Mouse (Mus musculus) thymus, postnatal 25 days (tissue): ENCODE results near the gene Gm9774.

Experiments used
- DNase-seq: peaks from one replicate; pipeline ENCODE4 v3.0.0; 2022

The Gm9774 gene

GRCm38 (mm10) chr3:92429323-92429722, at the start of gene Gm9774:
Gm9774 (minus strand) TSS chr3:92429423.
- no peak for DNase-seq

DNA sequence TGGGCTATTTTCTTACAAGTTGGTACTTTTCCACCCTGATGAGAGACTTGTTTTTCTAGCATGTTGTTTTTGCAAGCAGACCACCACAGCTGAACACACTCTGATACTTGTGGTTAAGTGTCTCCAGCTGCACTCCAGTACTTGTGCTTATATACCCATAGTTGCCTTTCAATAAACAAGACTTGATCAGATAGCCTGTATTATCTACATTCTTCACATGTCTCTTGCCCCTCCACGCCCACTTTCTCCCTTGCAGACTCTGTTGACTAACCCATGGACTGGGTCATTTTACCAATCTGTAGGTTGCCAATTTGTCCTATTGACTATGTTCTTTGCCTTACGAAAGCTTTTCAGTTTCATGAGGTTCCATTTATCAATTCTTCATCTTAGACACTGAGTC, 40.9 kb upstream of the Gm9774 start:
- no peak for DNase-seq

DNA sequence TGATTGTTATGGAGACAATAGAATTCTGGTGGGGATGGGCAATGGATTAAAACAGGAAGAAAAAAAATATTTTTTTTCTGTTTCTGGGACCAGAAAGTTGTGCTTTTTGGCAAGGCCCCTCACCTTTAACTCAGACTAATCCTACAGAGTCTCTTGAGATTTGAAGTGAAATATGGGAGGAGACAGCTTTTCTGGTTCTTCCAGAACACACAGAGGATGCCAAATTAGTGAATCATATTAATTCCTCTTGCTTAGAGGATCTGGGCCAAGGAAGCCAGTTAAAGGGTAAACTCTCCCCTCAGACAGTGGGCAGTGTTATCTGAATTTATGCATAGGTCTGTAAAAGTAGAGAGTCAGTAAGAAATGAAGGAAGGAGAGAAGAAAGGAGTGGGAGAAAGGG, 38.2 kb upstream of the Gm9774 start:
- DNase-seq, result no peak

DNA sequence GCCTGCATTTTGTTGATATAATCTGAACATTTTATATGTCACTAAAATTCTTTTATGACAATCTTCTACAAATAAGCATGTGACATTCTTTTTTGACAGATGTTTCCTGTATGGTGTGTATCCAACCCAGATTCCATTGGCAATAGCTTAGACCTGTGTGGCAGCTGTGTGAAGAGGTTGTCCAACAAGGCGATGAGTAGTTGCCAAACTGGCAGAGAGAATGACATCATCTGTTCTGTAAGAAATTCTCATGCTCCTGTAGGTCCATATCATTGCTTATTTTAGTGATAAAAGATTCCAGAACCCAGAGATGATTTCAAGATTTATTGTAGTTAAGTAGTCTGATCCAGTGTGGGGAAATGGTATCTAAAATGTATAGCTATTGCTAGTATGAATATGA, 37.4 kb upstream of the Gm9774 start:
- no peak for DNase-seq

GRCm38 (mm10) chr3:92458620-92459019, 29.4 kb upstream of the Gm9774 start, which contains the start of gene Sprr3:
Sprr3 (minus strand) TSS chr3:92458720.
- DNase-seq, result no peak

GRCm38 (mm10) chr3:92455151-92455550, 25.9 kb upstream of the Gm9774 start:
- no peak for DNase-seq

GRCm38 (mm10) chr3:92440177-92440576, 11.0 kb upstream of the Gm9774 start:
- no peak for DNase-seq

DNA sequence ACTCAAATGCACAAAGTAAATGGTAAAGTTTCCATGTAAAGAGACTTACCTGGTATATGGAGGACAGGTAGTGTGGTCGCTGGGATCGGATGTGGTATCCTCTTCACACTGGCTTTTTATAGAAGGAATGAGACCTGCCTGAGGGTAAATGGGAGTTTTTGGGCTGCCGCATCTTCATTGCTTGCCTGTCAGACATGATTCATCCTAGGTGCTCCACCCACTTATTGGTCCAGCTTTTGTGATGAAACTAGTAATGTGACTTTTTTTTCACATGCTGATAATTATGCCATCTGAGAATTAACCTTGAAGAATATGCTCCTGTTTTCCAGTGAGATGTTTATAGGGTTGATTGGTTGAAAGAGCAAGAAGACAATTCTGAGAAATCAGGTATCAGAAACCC, 9.5 kb upstream of the Gm9774 start, which contains the start of gene Sprr1b:
Sprr1b (minus strand) TSS at position 101 of the 400 bp plus-strand sequence.
- DNase-seq, result no peak

DNA sequence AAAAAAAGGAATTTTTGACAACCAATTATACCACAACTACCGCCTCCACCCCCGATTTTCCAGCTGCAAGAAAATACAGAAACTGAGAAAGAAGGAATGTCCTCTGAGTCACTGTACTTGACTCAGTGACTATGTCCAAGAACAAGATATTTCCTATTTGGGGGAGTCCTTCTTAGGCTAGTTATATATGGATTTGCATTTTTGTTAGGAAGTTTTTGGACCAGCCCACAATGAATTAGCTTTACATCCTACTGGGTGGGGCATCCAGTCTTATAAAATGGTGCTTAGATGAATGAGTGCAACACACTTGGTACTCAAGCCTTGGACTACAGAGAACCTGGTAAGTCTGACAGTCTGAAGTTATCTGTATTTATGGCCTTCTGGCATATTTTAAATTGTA, 3.1 kb upstream of the Gm9774 start, which contains the start of gene Sprr2k:
Sprr2k (plus strand) TSS at position 301 of the 400 bp plus-strand sequence.
- no peak for DNase-seq

DNA sequence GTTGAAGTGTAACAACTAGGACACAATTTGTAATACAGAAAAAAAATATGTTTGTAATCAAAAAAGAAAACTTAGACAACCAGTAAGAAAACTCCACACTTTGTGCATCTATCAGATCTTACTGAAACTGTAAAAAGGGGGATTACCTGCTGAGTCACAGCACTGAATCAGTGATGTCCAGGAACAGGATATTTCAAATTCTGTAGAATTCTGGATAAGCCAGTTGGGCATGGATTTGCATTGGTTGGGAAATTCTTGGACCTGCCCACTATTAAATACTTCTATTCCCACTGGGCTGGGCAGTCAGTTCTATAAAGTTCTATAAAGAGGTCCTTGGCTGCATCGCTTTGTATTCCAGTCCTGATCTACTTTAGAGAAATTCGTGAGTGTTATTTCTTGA, 11.4 kb downstream of the Gm9774 start, which contains the start of gene Sprr2j-ps:
Sprr2j-ps (plus strand) TSS at position 301 of the 400 bp plus-strand sequence.
- no peak for DNase-seq

DNA sequence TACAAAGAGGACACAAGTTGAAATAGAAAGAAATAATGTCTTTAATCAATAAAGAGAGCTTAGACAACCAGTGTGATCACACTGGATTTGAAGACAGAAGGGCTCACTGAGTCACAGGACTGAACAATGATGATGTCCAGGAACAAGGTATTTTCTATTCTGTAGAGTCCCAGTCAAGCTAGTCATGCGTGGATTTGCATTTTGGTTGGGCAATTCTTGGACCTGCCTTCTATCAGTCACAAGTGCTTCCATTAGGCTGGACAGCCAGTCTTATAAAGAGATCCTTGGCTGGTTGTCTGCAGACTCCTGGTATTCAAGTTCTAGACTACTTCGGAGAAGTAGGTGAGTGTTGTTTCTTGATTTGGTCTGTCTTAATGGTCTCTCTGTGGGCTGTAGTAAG, 21.5 kb downstream of the Gm9774 start, which contains the start of gene Sprr2i:
Sprr2i (plus strand) TSS at position 301 of the 400 bp plus-strand sequence.
- no peak for DNase-seq

GRCm38 (mm10) chr3:92394301-92394700, 34.9 kb downstream of the Gm9774 start:
- no peak for DNase-seq

DNA sequence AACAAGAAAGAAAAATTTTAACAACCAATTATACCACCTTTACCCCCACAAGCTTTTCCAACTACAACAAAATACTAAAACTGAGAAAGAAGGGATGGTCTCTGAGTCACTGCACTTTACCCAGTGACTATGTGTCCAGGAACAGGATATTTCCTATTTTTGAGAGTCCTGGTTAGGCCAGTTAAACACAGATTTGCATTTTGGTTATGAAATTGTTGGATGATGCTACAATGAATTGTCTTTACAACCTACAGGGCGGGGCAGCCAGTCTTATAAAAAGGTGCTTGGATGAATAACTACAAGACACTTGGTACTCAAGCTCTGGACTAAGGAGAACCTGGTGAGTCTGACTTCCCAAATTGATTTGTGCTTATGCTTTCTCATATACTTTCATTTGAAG, 43.8 kb downstream of the Gm9774 start, which contains the start of gene Sprr2h:
Sprr2h (plus strand) TSS at position 301 of the 400 bp plus-strand sequence.
- DNase-seq, result no peak
